Mouse (Mus musculus) adrenal gland (tissue): ENCODE measurements at regions not wholly inside any gene's neighbourhood (a gene's known extent, or its start where the extent isn't known, plus 50 kb on each side); places are given as distances from the start of the nearest gene placed in this dataset.

Experiments
- intact Hi-C: fragments of 180-260 bp; cut with DNase I; formaldehyde crosslinking; loops from one replicate; pipeline ENCODE4 v1.15.1; 2025

GRCm38 (mm10) chr9:87346278-87346882 is 91.0 kb upstream of the Cep162 start:
- intact Hi-C loops: no loop called here

GRCm38 (mm10) chr9:87341438-87341837 is 86.1 kb upstream of the Cep162 start:
- intact Hi-C loops: no loop called here

- intact Hi-C loops: no loop called here
Measured at GRCm38 (mm10) chr9:87326374-87327295, 71.3 kb upstream of the Cep162 start.

GRCm38 (mm10) chr9:87323690-87324089 is 68.4 kb upstream of the Cep162 start:
- intact Hi-C loops: no loop called here

GRCm38 (mm10) chr9:87320758-87321157 is 65.4 kb upstream of the Cep162 start:
- intact Hi-C loops: no loop called here

GRCm38 (mm10) chr9:87318767-87319166 is 63.4 kb upstream of the Cep162 start:
- intact Hi-C loops: no loop called here

- intact Hi-C loops: no loop called here
Measured at GRCm38 (mm10) chr9:87310150-87310549, 54.8 kb upstream of the Cep162 start.
